Mouse (Mus musculus): ENCODE results near the gene Slc22a12.
A peak's percentile ranks its signal among the peaks of the same experiment; 100 is the strongest.

The Slc22a12 gene

GRCm38 (mm10) chr19:6493219-6493618 lies 49.6 kb downstream of the Slc22a12 start:
- DNase-seq (ENCODE audit: low spot score): no peak

- DNase-seq (ENCODE audit: low spot score): peak; percentile 88
Measured at GRCm38 (mm10) chr19:6492124-6492523, 50.7 kb downstream of the Slc22a12 start.

- no peak for DNase-seq (ENCODE audit: low spot score)
Measured at GRCm38 (mm10) chr19:6491538-6491937, 51.3 kb downstream of the Slc22a12 start.

GRCm38 (mm10) chr19:6489030-6489429 lies 53.8 kb downstream of the Slc22a12 start:
- DNase-seq (ENCODE audit: low spot score): peak; percentile 95
